Mouse (Mus musculus): ENCODE data around the gene Bpifb1. TPM values are rescaled to one million over a fixed set of nuclear protein-coding genes. Genes with fewer than 3 reads are reported as not detected.
"Not testable (repeated sequence)": the region's sequence is repeated elsewhere in the genome, so short reads cannot be mapped to it uniquely, and the experiment has no call there.

Bpifb1 gene
- polyA plus RNA-seq, 1 experiment from 2014 or later: 0.20 TPM

DNA sequence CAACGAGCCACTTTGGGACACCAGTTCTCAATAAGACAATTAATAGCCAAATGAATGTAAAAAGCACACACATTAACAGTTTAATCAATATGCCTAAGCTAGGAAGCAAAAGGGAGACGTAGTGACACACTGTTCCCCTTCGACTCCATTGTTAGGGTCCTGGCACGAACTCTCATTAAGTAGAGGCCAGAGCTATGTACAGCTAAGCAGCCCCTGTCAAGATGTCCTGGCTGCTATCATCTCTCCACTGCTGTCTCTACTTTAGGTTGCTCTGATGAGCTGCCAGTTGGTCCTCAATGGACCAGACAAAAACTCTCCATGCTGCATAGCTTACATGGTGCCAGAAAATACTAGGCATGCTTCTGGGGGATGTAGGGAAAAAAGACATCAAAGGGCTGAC, 65.2 kb downstream of the Bpifb1 start:
- ATAC-seq (ENCODE audit: insufficient number of reproducible peaks, low FRiP score, low TSS enrichment, low read depth): no peak
- Histone ChIP-seq H3K36me3 (no peaks in the 10 kb centered on the region), H3K4me3 (no peak overlapping the region), H3K4me2 (no peak overlapping the region), H3K9ac (no peak overlapping the region), H3K27me3 (no peaks in the 10 kb centered on the region), H3K9me3 (no peaks in the 10 kb centered on the region), H3K27ac (no peak overlapping the region), H3K4me1 (no peaks in the 10 kb centered on the region)
- 79% methylated on average over 4 of the region's 4 CpGs for WGBS

DNA sequence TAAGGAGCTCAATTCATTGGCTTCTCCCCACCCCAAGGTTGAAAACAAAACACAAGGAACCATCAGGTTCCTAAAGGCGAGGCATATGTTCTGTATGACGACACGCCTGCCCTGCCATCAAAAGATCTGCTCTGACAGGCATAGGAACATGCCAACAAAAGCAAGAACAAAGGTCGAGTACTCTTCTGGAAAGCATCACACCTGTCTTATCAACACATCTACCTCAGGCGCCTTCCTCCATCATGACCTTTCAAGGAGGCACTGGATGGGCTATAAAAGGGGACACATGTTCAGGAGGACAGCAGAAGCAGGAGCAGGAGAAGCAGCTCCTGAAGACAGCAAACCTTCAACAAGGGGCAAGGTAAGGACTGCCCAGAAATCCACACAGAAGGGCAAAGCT, 66.9 kb downstream of the Bpifb1 start, which contains the start of gene Bpifb9a:
Gene Bpifb9a, plus strand, starts transcription at position 301 of the 400 bp plus-strand sequence.
- not testable (repeated sequence) for ATAC-seq (ENCODE audit: insufficient number of reproducible peaks, low FRiP score, low TSS enrichment, low read depth); H3K9ac ChIP-seq; H3K27ac ChIP-seq; H3K4me1 ChIP-seq; H3K4me2 ChIP-seq; H3K27me3 ChIP-seq; H3K9me3 ChIP-seq; H3K4me3 ChIP-seq; H3K36me3 ChIP-seq
- 79% methylated on average over 5 of the region's 5 CpGs for WGBS

DNA sequence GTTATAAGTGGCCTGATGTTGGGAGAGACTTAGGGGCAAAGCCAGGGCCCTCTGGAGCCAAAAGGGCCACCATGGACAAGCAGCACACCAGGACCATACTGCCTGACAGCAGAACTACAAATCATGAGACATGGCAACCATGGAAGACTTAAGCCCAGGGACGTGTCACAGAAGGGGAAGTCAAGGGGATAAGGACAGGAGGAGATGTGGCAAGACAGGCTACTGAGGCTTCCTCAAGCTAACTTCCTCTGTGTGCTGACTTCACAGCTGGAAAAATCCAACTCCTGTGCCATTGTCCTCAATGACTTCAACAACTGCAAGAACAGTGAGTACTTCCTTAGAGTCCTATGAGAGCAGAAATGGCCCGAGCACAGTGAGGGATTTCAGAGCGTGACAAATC, 73.8 kb downstream of the Bpifb1 start:
- not testable (repeated sequence) for H3K9me3 ChIP-seq; H3K4me2 ChIP-seq; H3K27ac ChIP-seq; H3K9ac ChIP-seq; H3K4me3 ChIP-seq; H3K27me3 ChIP-seq; H3K4me1 ChIP-seq; ATAC-seq (ENCODE audit: insufficient number of reproducible peaks, low FRiP score, low TSS enrichment, low read depth); H3K36me3 ChIP-seq
- WGBS: 84% methylated on average over 3 of the region's 3 CpGs

Other genes starting within 250 kb of the Bpifb1 start
- not detected in 2 replicates for gene Bpifa6, start 215.9 kb upstream of the Bpifb1 start, polyA plus RNA-seq (2015; fragmentation: Nextera tagmentation; extraction: Ambion mirVana)
- gene Bpifa2, start 182.6 kb upstream of the Bpifb1 start, polyA plus RNA-seq (2015; fragmentation: Nextera tagmentation; extraction: Ambion mirVana): 0.41 TPM in 1 of 2 replicates, not detected in the other
- gene Bpifa3, start 60.5 kb upstream of the Bpifb1 start, polyA plus RNA-seq (2015; fragmentation: Nextera tagmentation; extraction: Ambion mirVana): not detected in 2 replicates
- not detected in 2 replicates for gene Bpifa1, start 47.9 kb upstream of the Bpifb1 start, polyA plus RNA-seq (2015; fragmentation: Nextera tagmentation; extraction: Ambion mirVana)
- gene Bpifa5, start 28.2 kb upstream of the Bpifb1 start, polyA plus RNA-seq (2015; fragmentation: Nextera tagmentation; extraction: Ambion mirVana): not detected in 2 replicates
- gene Bpifb5, start 32.9 kb downstream of the Bpifb1 start, polyA plus RNA-seq (2015; fragmentation: Nextera tagmentation; extraction: Ambion mirVana): 0.81 and 0.83 TPM in 2 replicates
- gene Bpifb9a, start 67.0 kb downstream of the Bpifb1 start, polyA plus RNA-seq (2015; fragmentation: Nextera tagmentation; extraction: Ambion mirVana): not detected in 2 replicates
- not detected in 2 replicates for gene Bpifb9b, start 116.4 kb downstream of the Bpifb1 start, polyA plus RNA-seq (2015; fragmentation: Nextera tagmentation; extraction: Ambion mirVana)
- gene Cdk5rap1, start 182.2 kb downstream of the Bpifb1 start, polyA plus RNA-seq (2015; fragmentation: Nextera tagmentation; extraction: Ambion mirVana): 15.9 and 18.1 TPM in 2 replicates
- 10.2 and 14.5 TPM in 2 replicates for gene Snta1, start 217.3 kb downstream of the Bpifb1 start, polyA plus RNA-seq (2015; fragmentation: Nextera tagmentation; extraction: Ambion mirVana)
- 37.7 and 41.3 TPM in 2 replicates for gene Cbfa2t2, start 245.7 kb downstream of the Bpifb1 start, polyA plus RNA-seq (2015; fragmentation: Nextera tagmentation; extraction: Ambion mirVana)

All from limb, embryonic 15.5 days (tissue).